Mouse (Mus musculus) embryonic facial prominence, embryonic 11.5 days (tissue): ENCODE measurements around the gene Dpep2nb. TPM values are rescaled to one million over a fixed set of nuclear protein-coding genes. Genes with fewer than 3 reads are reported as not detected.
"Not testable (repeated sequence)": the region's sequence is repeated elsewhere in the genome, so short reads cannot be mapped to it uniquely, and the experiment has no call there.

Source experiments
- ATAC-seq: fragments of 200-750 bp; cut with Nextera tagmentation; replicated peaks from 2 replicates; pipeline ENCODE4 v1.8.0; 2017; ENCODE audit warnings: low read depth; ENCODE audit not compliant: insufficient number of reproducible peaks, low FRiP score, low TSS enrichment
- DNase-seq: peaks from one replicate; pipeline ENCODE4 v3.0.0-alpha.2; 2015; ENCODE audit warnings: low spot score
- H3K27ac ChIP-seq: fragments of 300-500 bp; sonication (generic); replicated peaks from 2 replicates; pipeline ENCODE4 v1.5.1; 2014; ENCODE audit warnings: mild to moderate bottlenecking, low read depth, low read length, control low read depth
- H3K27me3 ChIP-seq: fragments of 300-500 bp; sonication (generic); 2 replicates; pipeline ENCODE4 v1.6.1; 2014; ENCODE audit warnings: mild to moderate bottlenecking, low read length, moderate library complexity, mixed read lengths; ENCODE audit not compliant: control insufficient read depth, insufficient read depth
- H3K36me3 ChIP-seq: fragments of 300-500 bp; sonication (generic); replicated peaks from 2 replicates; pipeline ENCODE4 v1.6.1; 2014; ENCODE audit warnings: low read depth, mild to moderate bottlenecking, low read length, moderate library complexity, mixed read lengths; ENCODE audit not compliant: control insufficient read depth, insufficient read depth
- H3K4me1 ChIP-seq: fragments of 300-500 bp; sonication (generic); 2 replicates; pipeline ENCODE4 v1.6.1; 2014; ENCODE audit warnings: low read length, mixed read lengths; ENCODE audit not compliant: control insufficient read depth, insufficient read depth
- H3K4me2 ChIP-seq: fragments of 300-500 bp; sonication (generic); 2 replicates; pipeline ENCODE4 v1.6.1; 2014; ENCODE audit warnings: low read depth, mild to moderate bottlenecking, control low read depth, low read length, moderate library complexity
- H3K4me3 ChIP-seq: fragments of 300-500 bp; sonication (generic); 2 replicates; pipeline ENCODE4 v1.5.1; 2014; ENCODE audit warnings: low read depth, low read length, control low read depth
- H3K9ac ChIP-seq: fragments of 300-500 bp; sonication (generic); replicated peaks from 2 replicates; pipeline ENCODE4 v1.6.1; 2014; ENCODE audit warnings: mild to moderate bottlenecking, control low read depth, low read length
- H3K9me3 ChIP-seq: fragments of 300-500 bp; sonication (generic); replicated peaks from 2 replicates; pipeline ENCODE4 v1.6.1; 2016; ENCODE audit warnings: mild to moderate bottlenecking, low read length, inconsistent platforms, mixed read lengths; ENCODE audit not compliant: control insufficient read depth
- WGBS: fragments of 180-500 bp; shearing (Covaris S2); extraction: QIAGEN DNeasy Blood & Tissue Kit; methylation state at CpG from one replicate; pipeline ENCODE4 v1.1.7; 2014; 5-methylcytosine and 5-hydroxymethylcytosine counted together
- polyA plus RNA-seq: library from polyadenylated mRNA; unstranded; fragments of >200 nt; fragmentation: Nextera tagmentation; extraction: Ambion mirVana; gene quantifications from 2 replicates; pipeline ENCODE4 v1.2.1, GENCODE M21; 2014

Dpep2nb gene
- polyA plus RNA-seq, 1 experiment from 2014 or later: not detected

DNA sequence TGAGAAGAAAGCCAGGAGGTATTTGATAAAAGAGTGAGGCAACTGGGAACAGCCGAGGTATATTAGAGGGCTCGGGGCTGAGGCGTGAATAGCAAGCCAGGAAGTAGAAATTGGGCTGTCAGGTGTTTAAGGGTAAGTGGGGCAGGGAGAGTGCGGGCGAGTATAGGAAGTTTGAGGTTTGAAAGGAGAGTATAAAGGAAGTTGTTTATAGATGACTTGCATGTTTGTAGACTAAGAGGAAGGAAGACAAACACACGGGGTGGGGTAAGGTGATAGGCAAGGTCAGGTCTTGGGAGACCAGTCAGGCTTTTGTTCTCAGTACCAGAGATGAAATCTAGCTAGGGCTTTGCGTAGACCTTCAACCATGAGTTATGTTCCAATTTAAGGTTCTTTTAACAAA, 11.4 kb upstream of the Dpep2nb start:
- no peaks in the 10 kb centered on the region for H3K36me3 ChIP-seq
- H3K27ac ChIP-seq: no peak overlapping the region
- no peak overlapping the region for H3K4me2 ChIP-seq
- H3K4me1 ChIP-seq: no peaks in the 10 kb centered on the region
- H3K4me3 ChIP-seq: no peak overlapping the region
- ATAC-seq (no peak), DNase-seq (no peak)
- H3K9ac ChIP-seq: no peak overlapping the region
- H3K9me3 ChIP-seq: no peaks in the 10 kb centered on the region
- WGBS: 90% methylated on average over 7 of the region's 7 CpGs
- H3K27me3 ChIP-seq: no peaks in the 10 kb centered on the region

- Histone ChIP-seq H3K4me1 (no peaks in the 10 kb centered on the region), H3K4me2 (no peak overlapping the region), H3K4me3 (no peak overlapping the region), H3K9me3 (no peaks in the 10 kb centered on the region), H3K9ac (no peak overlapping the region), H3K27ac (no peak overlapping the region), H3K27me3 (no peaks in the 10 kb centered on the region), H3K36me3 (no peaks in the 10 kb centered on the region)
- ATAC-seq: no peak
- 94% methylated on average over 6 of the region's 6 CpGs for WGBS
- no peak for DNase-seq
These were observed 10.5 kb upstream of the Dpep2nb start for GRCm38 (mm10) chr8:106016284-106016683.

DNA sequence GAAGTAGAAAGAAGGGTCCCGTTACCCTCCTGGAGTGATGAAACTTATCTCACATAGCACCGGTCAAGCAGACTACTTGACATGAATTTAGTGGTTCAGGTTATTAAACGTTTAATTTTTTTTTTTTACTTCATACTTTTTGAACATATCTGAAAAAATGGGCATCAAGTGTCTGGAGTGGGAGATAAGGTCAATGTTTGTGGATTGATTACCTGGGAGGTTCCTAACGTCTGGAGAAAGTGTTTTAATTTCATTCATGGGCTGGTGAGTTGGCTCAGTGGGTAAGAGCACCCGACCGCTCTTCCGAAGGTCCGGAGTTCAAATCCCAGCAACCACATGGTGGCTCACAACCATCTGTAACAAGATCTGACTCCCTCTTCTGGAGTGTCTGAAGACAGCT, 6.4 kb upstream of the Dpep2nb start:
- H3K9me3 ChIP-seq, ATAC-seq: not testable (repeated sequence)
- WGBS: 84% methylated on average over 8 of the region's 8 CpGs

DNA sequence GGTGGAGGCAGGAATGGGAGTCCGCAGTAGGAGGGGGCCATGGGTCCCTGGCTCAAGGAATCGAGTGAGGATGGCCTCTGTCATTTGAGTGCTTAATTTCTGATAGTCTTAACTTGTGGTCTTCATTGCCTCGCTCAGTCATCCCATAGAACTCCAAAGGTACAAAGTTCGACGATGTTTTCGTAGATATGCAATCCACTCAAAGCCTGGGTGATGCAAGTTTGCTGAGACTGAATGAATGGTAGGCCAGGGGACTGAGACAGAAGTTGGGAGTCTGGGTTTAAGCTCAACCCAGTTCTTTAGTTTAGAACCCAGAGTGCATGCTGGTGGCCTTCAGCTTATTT, 5.8 kb upstream of the Dpep2nb start, which contains the start of gene Ddx28:
Gene Ddx28, minus strand, starts transcription at position 240 of the 344 bp plus-strand sequence.
- Histone ChIP-seq H3K9ac (peak within 1 kb of the TSS; percentile 73), H3K36me3 (peaks cover 3% of the 10 kb centered on the region; the same call in 1 of the 2 replicates)
- 3% methylated on average over 6 of the region's 6 CpGs for WGBS

More for the DNA sequence above, 6.4 kb upstream of the Dpep2nb start:
- H3K27ac ChIP-seq, DNase-seq, H3K4me1 ChIP-seq, H3K9ac ChIP-seq, H3K27me3 ChIP-seq, H3K36me3 ChIP-seq: not testable (repeated sequence)
- H3K4me3 ChIP-seq: peak overlapping the region; percentile 97
- H3K4me2 ChIP-seq: peak overlapping the region; percentile 94; the same call in 1 of the 2 replicates

GRCm38 (mm10) chr8:106010748-106011642, 5.2 kb upstream of the Dpep2nb start:
- DNase-seq (peak; percentile 95), ATAC-seq (peak; percentile 80)
- peak overlapping the region; percentile 94 for H3K4me2 ChIP-seq
- 0 out of 2 replicates have a peak overlapping the region, but pooled peaks have one; percentile 41 for H3K27ac ChIP-seq
- peak overlapping the region; percentile 97 for H3K4me3 ChIP-seq
- no peaks in the 10 kb centered on the region for H3K4me1 ChIP-seq
- H3K9me3 ChIP-seq: no peaks in the 10 kb centered on the region
- H3K36me3 ChIP-seq: peaks cover 3% of the 10 kb centered on the region; the same call in 1 of the 2 replicates
- peak overlapping the region; percentile 73 for H3K9ac ChIP-seq
- WGBS: 1% methylated on average over 74 of the region's 74 CpGs
- H3K27me3 ChIP-seq: no peaks in the 10 kb centered on the region

More for the DNA sequence above, 5.8 kb upstream of the Dpep2nb start, which contains the start of gene Ddx28:
- H3K4me3 ChIP-seq: peak within 1 kb of the TSS; percentile 97
- no peaks in the 10 kb centered on the region for H3K9me3 ChIP-seq
- no peak for DNase-seq
- no peaks in the 10 kb centered on the region for H3K27me3 ChIP-seq
- 0 out of 2 replicates have a peak within 1 kb of the TSS, but pooled peaks have one; percentile 41 for H3K27ac ChIP-seq
- H3K4me2 ChIP-seq: peak within 1 kb of the TSS; percentile 94
- H3K4me1 ChIP-seq: no peaks in the 10 kb centered on the region
- ATAC-seq: no peak

DNA sequence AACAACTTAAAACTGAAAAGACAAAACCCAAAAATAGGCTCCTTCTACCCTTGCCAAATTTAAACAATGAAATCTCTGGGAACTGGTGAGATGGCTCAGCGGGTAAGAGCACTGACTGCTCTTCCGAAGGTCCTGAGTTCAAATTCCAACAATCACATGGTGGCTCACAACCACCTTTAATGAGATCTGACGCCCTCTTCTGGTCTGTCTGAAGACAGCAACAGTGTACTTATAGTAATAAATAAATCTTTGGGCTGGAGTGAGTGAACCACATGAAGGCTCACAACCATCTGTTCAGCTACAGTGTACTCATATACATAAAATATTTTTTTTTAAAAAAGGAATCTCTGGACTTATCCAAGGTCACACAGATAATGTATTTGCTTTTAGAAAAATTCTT, 2.1 kb upstream of the Dpep2nb start:
- not testable (repeated sequence) for H3K9me3 ChIP-seq, ATAC-seq, H3K9ac ChIP-seq, H3K27ac ChIP-seq, H3K36me3 ChIP-seq, DNase-seq, H3K4me1 ChIP-seq, H3K4me2 ChIP-seq, H3K27me3 ChIP-seq, H3K4me3 ChIP-seq
- 59% methylated on average over 3 of the region's 3 CpGs for WGBS

- no peaks in the 10 kb centered on the region for H3K9me3 ChIP-seq
- H3K4me1 ChIP-seq: no peaks in the 10 kb centered on the region
- H3K27me3 ChIP-seq: no peaks in the 10 kb centered on the region
- no peak overlapping the region for H3K4me2 ChIP-seq
- no peak for DNase-seq
- WGBS: 75% methylated on average over 3 of the region's 3 CpGs
- no peak for ATAC-seq
- H3K36me3 ChIP-seq: peaks cover 3% of the 10 kb centered on the region; the same call in 1 of the 2 replicates
- H3K27ac ChIP-seq: no peak overlapping the region
- H3K9ac ChIP-seq: no peak overlapping the region
- no peak overlapping the region for H3K4me3 ChIP-seq
These were observed 1.4 kb upstream of the Dpep2nb start for GRCm38 (mm10) chr8:106007135-106007534.

DNA sequence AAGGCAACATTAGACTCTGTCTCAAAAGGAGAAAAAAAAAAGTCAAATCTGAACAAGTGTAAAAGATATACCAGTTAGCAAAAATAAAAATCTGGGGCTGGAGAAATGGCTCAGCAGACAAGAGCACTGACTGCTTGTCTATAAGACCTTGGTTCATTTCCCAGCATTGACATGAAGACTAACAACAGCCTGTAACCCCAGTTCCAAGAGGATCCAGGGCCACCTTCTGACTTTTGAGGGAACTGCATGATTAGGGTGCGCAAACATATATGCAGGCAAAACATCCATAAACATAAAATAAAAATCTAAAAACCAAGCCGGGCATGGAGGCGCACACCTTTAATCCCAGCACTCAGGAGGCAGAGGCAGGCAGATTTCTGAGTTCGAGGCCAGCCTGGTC, 638 bp upstream of the Dpep2nb start:
- Histone ChIP-seq H3K4me2 (no peak overlapping the region), H3K36me3 (peaks cover 3% of the 10 kb centered on the region; the same call in 1 of the 2 replicates), H3K27me3 (no peaks in the 10 kb centered on the region), H3K4me1 (no peaks in the 10 kb centered on the region), H3K9ac (no peak overlapping the region), H3K9me3 (no peaks in the 10 kb centered on the region), H3K4me3 (no peak overlapping the region), H3K27ac (no peak overlapping the region)
- DNase-seq (no peak), ATAC-seq (no peak)
- WGBS: 89% methylated on average over 4 of the region's 4 CpGs
